Mouse (Mus musculus) urinary bladder, postnatal 36 days (tissue): ENCODE results near the gene Ap1s2.

Source experiments
- DNase-seq, 2 experiments: peaks; one replicate each; pipeline ENCODE4 v3.0.0; 2022; ENCODE audit warnings: low spot score in 2 of 2, mixed read lengths in 1 of 2

Gene Ap1s2

DNA sequence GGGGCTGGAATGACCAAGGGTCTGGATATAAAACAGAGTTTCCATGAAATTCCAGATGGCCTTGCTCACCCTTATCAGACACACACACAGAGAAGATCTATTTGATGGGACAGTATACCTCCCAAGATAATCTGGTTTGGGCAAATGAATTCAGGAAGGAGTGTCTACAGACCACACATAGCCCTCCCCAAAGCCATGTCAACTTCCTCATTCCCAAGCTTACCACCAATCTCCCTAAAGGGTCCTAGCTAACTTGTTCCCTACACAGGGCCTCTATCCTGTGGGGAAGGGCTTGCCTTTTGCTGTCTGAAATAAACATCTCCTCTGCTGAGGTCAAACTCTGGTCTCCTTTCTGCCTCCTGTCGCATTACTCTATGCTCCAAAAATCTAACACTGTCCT is 72.3 kb downstream of the Ap1s2 start:
- no peak for DNase-seq

DNA sequence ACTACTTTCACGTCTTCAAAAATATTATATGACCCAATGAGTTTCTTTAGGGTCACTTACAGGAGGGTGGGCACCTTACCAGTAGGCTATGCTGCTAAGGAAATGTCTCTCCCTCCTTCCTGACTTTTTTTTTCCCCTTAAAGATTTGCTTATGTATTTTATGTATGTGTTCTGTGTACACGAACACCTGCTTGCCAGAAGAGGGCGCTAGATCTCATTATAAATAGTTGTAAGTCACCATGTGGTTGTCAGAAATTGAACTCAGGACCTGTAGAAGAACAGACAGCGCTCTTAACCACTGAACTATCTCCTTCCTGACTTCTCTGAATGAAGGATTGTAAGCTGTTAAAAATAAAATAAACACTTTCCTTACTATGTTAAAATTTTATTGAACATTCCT is 72.7 kb downstream of the Ap1s2 start:
- DNase-seq, result no peak

DNA sequence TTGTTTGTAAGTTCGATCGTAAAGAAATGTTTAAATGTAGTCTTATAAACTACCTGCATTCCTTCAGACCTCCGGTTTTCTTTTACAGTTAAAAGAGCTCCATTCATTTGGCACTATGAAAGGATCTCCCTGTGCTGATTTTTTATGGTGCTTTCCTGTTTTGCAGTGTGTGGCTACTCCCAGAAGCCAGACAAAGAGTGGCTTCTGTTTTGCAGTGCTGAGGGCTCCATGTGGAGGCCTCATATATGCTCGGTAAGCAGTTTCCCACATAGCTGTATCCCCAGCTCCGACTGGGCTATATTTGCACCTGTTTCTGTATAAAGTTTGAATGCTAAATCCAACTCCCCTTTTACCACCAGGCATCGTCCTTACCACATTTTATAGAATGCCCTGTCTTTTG is 73.3 kb downstream of the Ap1s2 start:
- DNase-seq, result no peak
